Mouse (Mus musculus): Measurements from ENCODE around the gene Aff3. TPM values are rescaled to one million over a fixed set of nuclear protein-coding genes. Genes with fewer than 3 reads are reported as not detected.

Gene Aff3
- total RNA-seq, 1 experiment = 1.7 TPM

GRCm38 (mm10) chr1:38419331-38419730 lies 245.4 kb downstream of the Aff3 start:
- no peak for DNase-seq (ENCODE audit: low read depth, low spot score)
- in situ Hi-C loops (cut with MboI; ENCODE audit: low sequenced_read_pairs in 2 of 2, unreplicated experiment in 2 of 2) = no loop called here
- Histone ChIP-seq H3K9ac (ENCODE audit: insufficient read depth, low read depth, low read length, poor library complexity, severe bottlenecking) (no peak overlapping the region), H3K27ac (ENCODE audit: insufficient read depth, low read depth, low read length, poor library complexity, severe bottlenecking) (no peak overlapping the region), H3K4me1 (ENCODE audit: control insufficient read depth in 2 of 2, insufficient read depth in 2 of 2, low read length in 2 of 2, poor library complexity in 1 of 2) (no peaks in the 10 kb centered on the region), H3K36me3 (ENCODE audit: control insufficient read depth, insufficient read depth, low read length, poor library complexity, severe bottlenecking) (no peaks in the 10 kb centered on the region), H3K9me3 (ENCODE audit: control insufficient read depth, insufficient read depth, low read depth, low read length) (no peaks in the 10 kb centered on the region), H3K4me3 (ENCODE audit: insufficient read depth in 1 of 2, low read depth in 1 of 2, low read length in 2 of 2, poor library complexity in 1 of 2, severe bottlenecking in 1 of 2) (no peak overlapping the region)
- TF ChIP-seq ZC3H11A (IDR thresholded peaks at IDR 0.05; ENCODE audit: borderline replicate concordance, low read depth, low read length) = no peak
- no peak for TF ChIP-seq ZNF384 (IDR thresholded peaks at IDR 0.05; ENCODE audit: low read depth, low read length)
- no peak for TF ChIP-seq CHD2 (IDR thresholded peaks at IDR 0.05; ENCODE audit: low read depth, low read length)
- no peak for TF ChIP-seq HCFC1 (IDR thresholded peaks at IDR 0.05; ENCODE audit: borderline replicate concordance, insufficient read depth, low read length)

DNA sequence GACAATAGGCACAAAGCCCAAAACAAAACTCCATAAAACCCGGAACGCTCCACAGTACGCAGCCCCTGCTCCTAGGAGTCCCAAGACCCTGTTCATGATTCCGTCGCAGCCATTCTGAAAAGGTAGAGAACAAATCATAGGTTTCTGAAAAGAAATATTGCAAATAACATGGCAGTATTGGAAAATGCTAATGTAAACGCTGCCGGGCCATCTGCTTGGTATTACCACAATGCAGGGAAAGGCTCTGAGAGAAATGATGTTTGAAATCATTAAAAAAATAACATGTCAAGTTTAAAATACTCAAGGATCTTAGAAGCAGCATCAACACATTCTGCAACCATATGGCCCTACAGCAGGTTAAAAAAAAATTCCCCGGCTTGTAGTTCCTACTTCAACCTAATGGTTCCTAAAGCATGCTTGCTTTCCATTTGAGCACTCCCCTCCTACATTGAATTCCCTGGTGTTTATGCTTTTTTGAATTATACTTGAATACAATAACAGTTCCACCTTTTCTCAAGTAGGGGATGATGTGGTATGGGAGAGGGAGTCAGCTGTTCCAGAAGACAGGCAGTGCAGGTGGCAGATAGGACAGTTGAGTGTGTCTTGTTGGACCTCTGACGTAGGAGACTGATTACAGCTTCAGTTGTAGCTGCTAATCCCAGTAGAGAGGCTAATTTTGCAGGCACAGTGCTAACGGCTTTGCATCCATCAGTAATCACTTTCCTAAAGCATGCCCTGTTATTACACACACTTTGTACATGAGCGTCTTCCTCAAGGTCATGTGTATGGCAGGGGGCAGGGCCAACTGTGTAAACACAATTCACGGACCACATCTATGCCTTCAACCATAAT lies 246.3 kb downstream of the Aff3 start:
- Histone ChIP-seq H3K9ac (ENCODE audit: insufficient read depth, low read depth, low read length, poor library complexity, severe bottlenecking) (no peak overlapping the region), H3K27ac (ENCODE audit: insufficient read depth, low read depth, low read length, poor library complexity, severe bottlenecking) (no peak overlapping the region), H3K36me3 (ENCODE audit: control insufficient read depth, insufficient read depth, low read length, poor library complexity, severe bottlenecking) (no peaks in the 10 kb centered on the region), H3K4me1 (ENCODE audit: control insufficient read depth in 2 of 2, insufficient read depth in 2 of 2, low read length in 2 of 2, poor library complexity in 1 of 2) (no peaks in the 10 kb centered on the region), H3K9me3 (ENCODE audit: control insufficient read depth, insufficient read depth, low read depth, low read length) (no peaks in the 10 kb centered on the region), H3K4me3 (ENCODE audit: insufficient read depth in 1 of 2, low read depth in 1 of 2, low read length in 2 of 2, poor library complexity in 1 of 2, severe bottlenecking in 1 of 2) (no peak overlapping the region)
- TF ChIP-seq MAFK (IDR thresholded peaks at IDR 0.05; ENCODE audit: insufficient read depth, low read depth, low read length) = no peak
- TF ChIP-seq ZC3H11A (IDR thresholded peaks at IDR 0.05; ENCODE audit: borderline replicate concordance, low read depth, low read length) = no peak
- no peak for TF ChIP-seq HCFC1 (IDR thresholded peaks at IDR 0.05; ENCODE audit: borderline replicate concordance, insufficient read depth, low read length)
- no peak for TF ChIP-seq CHD2 (IDR thresholded peaks at IDR 0.05; ENCODE audit: low read depth, low read length)
- no peak for TF ChIP-seq ZNF384 (IDR thresholded peaks at IDR 0.05; ENCODE audit: low read depth, low read length)
- DNase-seq (ENCODE audit: low read depth, low spot score) = no peak
- in situ Hi-C loops (cut with MboI; ENCODE audit: low sequenced_read_pairs in 2 of 2, unreplicated experiment in 2 of 2) = no loop called here

GRCm38 (mm10) chr1:38417196-38417595 lies 247.6 kb downstream of the Aff3 start:
- Histone ChIP-seq H3K9ac (ENCODE audit: insufficient read depth, low read depth, low read length, poor library complexity, severe bottlenecking) (no peak overlapping the region), H3K4me1 (ENCODE audit: control insufficient read depth in 2 of 2, insufficient read depth in 2 of 2, low read length in 2 of 2, poor library complexity in 1 of 2) (no peaks in the 10 kb centered on the region), H3K36me3 (ENCODE audit: control insufficient read depth, insufficient read depth, low read length, poor library complexity, severe bottlenecking) (no peaks in the 10 kb centered on the region), H3K4me3 (ENCODE audit: insufficient read depth in 1 of 2, low read depth in 1 of 2, low read length in 2 of 2, poor library complexity in 1 of 2, severe bottlenecking in 1 of 2) (no peak overlapping the region), H3K9me3 (ENCODE audit: control insufficient read depth, insufficient read depth, low read depth, low read length) (no peaks in the 10 kb centered on the region), H3K27ac (ENCODE audit: insufficient read depth, low read depth, low read length, poor library complexity, severe bottlenecking) (no peak overlapping the region)
- in situ Hi-C loops (cut with MboI; ENCODE audit: low sequenced_read_pairs in 2 of 2, unreplicated experiment in 2 of 2) = no loop called here
- no peak for DNase-seq (ENCODE audit: low read depth, low spot score)
- TF ChIP-seq ZC3H11A (IDR thresholded peaks at IDR 0.05; ENCODE audit: borderline replicate concordance, low read depth, low read length) (no peak), HCFC1 (IDR thresholded peaks at IDR 0.05; ENCODE audit: borderline replicate concordance, insufficient read depth, low read length) (no peak), ZNF384 (IDR thresholded peaks at IDR 0.05; ENCODE audit: low read depth, low read length) (no peak), MAFK (IDR thresholded peaks at IDR 0.05; ENCODE audit: insufficient read depth, low read depth, low read length) (no peak), CHD2 (IDR thresholded peaks at IDR 0.05; ENCODE audit: low read depth, low read length) (no peak)

DNA sequence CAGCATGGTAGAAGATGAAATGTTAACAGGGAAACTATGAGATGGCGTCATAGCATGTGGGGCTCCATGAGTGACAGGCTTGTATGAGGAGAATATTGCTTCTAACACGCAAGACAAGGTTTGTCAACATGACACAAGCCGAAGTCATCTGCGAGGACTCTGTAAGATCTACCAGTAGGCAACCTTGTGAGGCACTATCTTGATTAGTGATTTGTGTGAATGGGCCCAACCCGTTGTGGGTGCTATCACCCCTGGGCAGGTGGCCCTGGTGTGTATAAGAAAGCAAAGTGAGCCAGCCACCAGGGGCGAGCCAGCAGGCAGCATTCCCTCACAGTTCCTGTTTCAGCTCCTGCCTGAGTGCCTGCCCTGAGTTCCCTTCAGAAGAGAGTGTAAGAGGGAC lies 249.2 kb downstream of the Aff3 start:
- Histone ChIP-seq H3K9me3 (ENCODE audit: control insufficient read depth, insufficient read depth, low read depth, low read length) (no peaks in the 10 kb centered on the region), H3K4me1 (ENCODE audit: control insufficient read depth in 2 of 2, insufficient read depth in 2 of 2, low read length in 2 of 2, poor library complexity in 1 of 2) (no peaks in the 10 kb centered on the region), H3K36me3 (ENCODE audit: control insufficient read depth, insufficient read depth, low read length, poor library complexity, severe bottlenecking) (no peaks in the 10 kb centered on the region), H3K27ac (ENCODE audit: insufficient read depth, low read depth, low read length, poor library complexity, severe bottlenecking) (no peak overlapping the region), H3K9ac (ENCODE audit: insufficient read depth, low read depth, low read length, poor library complexity, severe bottlenecking) (no peak overlapping the region), H3K4me3 (ENCODE audit: insufficient read depth in 1 of 2, low read depth in 1 of 2, low read length in 2 of 2, poor library complexity in 1 of 2, severe bottlenecking in 1 of 2) (no peak overlapping the region)
- TF ChIP-seq ZC3H11A (IDR thresholded peaks at IDR 0.05; ENCODE audit: borderline replicate concordance, low read depth, low read length) (no peak), MAFK (IDR thresholded peaks at IDR 0.05; ENCODE audit: insufficient read depth, low read depth, low read length) (no peak), HCFC1 (IDR thresholded peaks at IDR 0.05; ENCODE audit: borderline replicate concordance, insufficient read depth, low read length) (no peak), CHD2 (IDR thresholded peaks at IDR 0.05; ENCODE audit: low read depth, low read length) (no peak), ZNF384 (IDR thresholded peaks at IDR 0.05; ENCODE audit: low read depth, low read length) (no peak)
- no peak for DNase-seq (ENCODE audit: low read depth, low spot score)
- in situ Hi-C loops (cut with MboI; ENCODE audit: low sequenced_read_pairs in 2 of 2, unreplicated experiment in 2 of 2) = no loop called here
